Mouse (Mus musculus): Measurements from ENCODE around the gene Grm8. TPM values are rescaled to one million over a fixed set of nuclear protein-coding genes. Genes with fewer than 3 reads are reported as not detected.

The Grm8 gene
- total and polyA plus RNA-seq, 2 experiments, result under 0.01 TPM; not detected in 1

DNA sequence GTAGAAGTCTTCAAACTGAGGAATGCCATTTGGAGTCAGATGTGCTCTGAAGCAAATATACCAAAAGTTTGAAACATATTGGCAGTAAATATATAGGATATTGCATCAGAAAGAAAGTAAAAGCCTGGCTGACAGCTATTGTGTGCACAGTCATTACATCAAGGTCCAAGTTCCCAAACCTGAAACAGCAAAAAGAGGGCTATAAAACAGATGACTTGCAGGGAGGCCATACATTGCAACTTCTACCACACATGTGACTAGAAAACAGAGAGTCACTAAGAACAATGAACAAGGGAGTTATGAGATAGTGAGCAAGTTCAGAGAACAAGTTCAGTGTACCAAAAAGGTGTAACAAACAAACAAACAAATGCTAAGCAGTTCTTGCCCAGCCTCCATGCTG is 328.2 kb downstream of the Grm8 start:
- H3K4me3 ChIP-seq (ENCODE audit: insufficient read depth, low read depth, low read length), result no peak overlapping the region
- H3K9ac ChIP-seq (ENCODE audit: low read depth, low read length), result no peak overlapping the region
- H3K4me1 ChIP-seq (ENCODE audit: control insufficient read depth, insufficient read depth, low read length), result peaks cover 1% of the 10 kb centered on the region; the same call in 1 of the 2 replicates
- no peak for DNase-seq (ENCODE audit: extremely low read depth, low read depth, low spot score)
- TF ChIP-seq CTCF (IDR thresholded peaks at IDR 0.05; ENCODE audit: low read depth, low read length), result no peak
- no peak for TF ChIP-seq POLR2A (IDR thresholded peaks at IDR 0.05; ENCODE audit: extremely low read depth, insufficient read depth, low read length)
- no peaks in the 10 kb centered on the region for H3K79me2 ChIP-seq (ENCODE audit: control insufficient read depth, insufficient read depth, low read length)
- H3K36me3 ChIP-seq (ENCODE audit: control insufficient read depth, insufficient read depth, low read length), result no peaks in the 10 kb centered on the region
- no peaks in the 10 kb centered on the region for H3K27me3 ChIP-seq (ENCODE audit: control insufficient read depth, insufficient read depth, low read length)
- H3K27ac ChIP-seq (replicated peaks; ENCODE audit: insufficient read depth, low read depth, low read length), result no peak overlapping the region

GRCm38 (mm10) chr6:27800881-27801572 is 334.0 kb downstream of the Grm8 start:
- peak overlapping the region; percentile 76 for H3K27ac ChIP-seq (replicated peaks; ENCODE audit: insufficient read depth, low read depth, low read length)
- no peak for TF ChIP-seq CTCF (IDR thresholded peaks at IDR 0.05; ENCODE audit: low read depth, low read length)
- no peak for TF ChIP-seq POLR2A (IDR thresholded peaks at IDR 0.05; ENCODE audit: extremely low read depth, insufficient read depth, low read length)
- no peaks in the 10 kb centered on the region for H3K27me3 ChIP-seq (ENCODE audit: control insufficient read depth, insufficient read depth, low read length)
- no peak overlapping the region for H3K4me3 ChIP-seq (ENCODE audit: insufficient read depth, low read depth, low read length)
- 38% methylated on average over 6 of the region's 6 CpGs for WGBS
- H3K9ac ChIP-seq (ENCODE audit: low read depth, low read length), result no peak overlapping the region
- no peaks in the 10 kb centered on the region for H3K79me2 ChIP-seq (ENCODE audit: control insufficient read depth, insufficient read depth, low read length)
- peak; percentile 91 for DNase-seq (ENCODE audit: extremely low read depth, low read depth, low spot score)
- peaks cover 17% of the 10 kb centered on the region; the same call in 1 of the 2 replicates for H3K4me1 ChIP-seq (ENCODE audit: control insufficient read depth, insufficient read depth, low read length)
- no peaks in the 10 kb centered on the region for H3K36me3 ChIP-seq (ENCODE audit: control insufficient read depth, insufficient read depth, low read length)

DNA sequence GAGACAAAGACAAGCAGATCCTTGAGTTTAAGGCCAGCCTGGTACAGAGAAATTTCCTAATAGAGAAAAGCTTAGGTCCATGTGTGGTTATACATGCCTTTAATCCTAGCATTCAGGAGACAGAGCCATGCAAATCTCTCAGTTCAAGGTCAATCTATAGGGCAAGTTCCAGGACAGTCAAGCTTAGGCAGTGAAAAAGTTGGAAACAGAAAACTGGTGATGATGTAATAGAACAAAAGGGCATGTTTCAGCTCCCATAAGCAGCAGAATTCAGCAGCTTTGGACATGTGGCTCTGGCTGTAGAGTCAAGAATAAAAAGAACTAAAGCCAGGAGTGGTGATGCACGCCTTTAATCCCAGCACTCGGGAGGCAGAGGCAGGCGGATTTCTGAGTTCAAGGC is 336.2 kb downstream of the Grm8 start:
- Histone ChIP-seq H3K27ac (replicated peaks; ENCODE audit: insufficient read depth, low read depth, low read length) (0 out of 2 replicates have a peak overlapping the region, but pooled peaks have one; percentile 12), H3K4me1 (ENCODE audit: control insufficient read depth, insufficient read depth, low read length) (peaks cover 17% of the 10 kb centered on the region; the same call in 1 of the 2 replicates), H3K4me3 (ENCODE audit: insufficient read depth, low read depth, low read length) (no peak overlapping the region), H3K27me3 (ENCODE audit: control insufficient read depth, insufficient read depth, low read length) (no peaks in the 10 kb centered on the region), H3K36me3 (ENCODE audit: control insufficient read depth, insufficient read depth, low read length) (no peaks in the 10 kb centered on the region), H3K9ac (ENCODE audit: low read depth, low read length) (no peak overlapping the region), H3K79me2 (ENCODE audit: control insufficient read depth, insufficient read depth, low read length) (no peaks in the 10 kb centered on the region)
- peak; percentile 93 for DNase-seq (ENCODE audit: extremely low read depth, low read depth, low spot score)
- TF ChIP-seq POLR2A (IDR thresholded peaks at IDR 0.05; ENCODE audit: extremely low read depth, insufficient read depth, low read length) (no peak), CTCF (IDR thresholded peaks at IDR 0.05; ENCODE audit: low read depth, low read length) (no peak)
- WGBS, result 31% methylated on average over 3 of the region's 3 CpGs

DNA sequence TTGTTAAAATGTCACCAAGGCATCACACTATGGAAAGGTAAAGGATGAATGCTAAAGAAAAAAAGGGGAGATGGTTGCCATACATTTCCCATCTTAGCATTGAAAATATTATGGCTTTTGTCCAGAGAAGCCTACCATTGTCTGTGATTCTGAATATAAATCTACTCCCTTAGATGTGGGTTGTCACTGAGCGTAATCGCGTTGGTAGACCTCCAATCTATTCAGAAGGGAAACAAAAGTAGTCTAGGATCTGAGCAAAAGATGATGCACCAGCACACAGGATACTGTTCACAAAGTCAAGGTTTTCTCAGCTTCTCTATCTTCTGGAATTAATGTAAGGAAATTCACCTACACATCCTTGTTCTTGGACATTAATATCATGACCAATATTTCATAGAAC is 345.4 kb downstream of the Grm8 start:
- Histone ChIP-seq H3K79me2 (ENCODE audit: control insufficient read depth, insufficient read depth, low read length) (no peaks in the 10 kb centered on the region), H3K9ac (ENCODE audit: low read depth, low read length) (no peak overlapping the region), H3K36me3 (ENCODE audit: control insufficient read depth, insufficient read depth, low read length) (no peaks in the 10 kb centered on the region), H3K4me3 (ENCODE audit: insufficient read depth, low read depth, low read length) (no peak overlapping the region), H3K27me3 (ENCODE audit: control insufficient read depth, insufficient read depth, low read length) (no peaks in the 10 kb centered on the region), H3K4me1 (ENCODE audit: control insufficient read depth, insufficient read depth, low read length) (no peaks in the 10 kb centered on the region), H3K27ac (replicated peaks; ENCODE audit: insufficient read depth, low read depth, low read length) (no peak overlapping the region)
- 90% methylated on average over 3 of the region's 3 CpGs for WGBS
- no peak for DNase-seq (ENCODE audit: extremely low read depth, low read depth, low spot score)
- no peak for TF ChIP-seq POLR2A (IDR thresholded peaks at IDR 0.05; ENCODE audit: extremely low read depth, insufficient read depth, low read length)
- no peak for TF ChIP-seq CTCF (IDR thresholded peaks at IDR 0.05; ENCODE audit: low read depth, low read length)

DNA sequence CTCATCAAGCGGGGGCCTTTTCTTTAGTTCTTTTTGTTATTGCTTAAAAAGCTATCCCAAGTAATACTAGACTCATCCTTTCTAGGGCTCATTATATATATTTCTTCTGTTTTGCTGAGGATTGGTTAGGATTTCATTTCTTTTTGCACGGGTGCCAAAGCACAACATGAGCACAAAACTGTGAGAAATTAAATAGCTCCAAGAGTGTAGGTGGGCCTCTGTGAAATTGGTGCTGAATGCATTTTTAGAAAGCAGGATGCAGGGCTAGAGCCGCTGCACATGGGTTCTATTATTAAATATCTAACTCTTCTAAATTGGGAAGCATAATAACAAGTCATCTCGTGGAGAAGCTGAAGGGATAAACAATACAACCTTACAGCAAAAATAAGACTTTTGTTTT is 345.8 kb downstream of the Grm8 start:
- Histone ChIP-seq H3K27me3 (ENCODE audit: control insufficient read depth, insufficient read depth, low read length) (no peaks in the 10 kb centered on the region), H3K36me3 (ENCODE audit: control insufficient read depth, insufficient read depth, low read length) (no peaks in the 10 kb centered on the region), H3K4me3 (ENCODE audit: insufficient read depth, low read depth, low read length) (no peak overlapping the region), H3K27ac (replicated peaks; ENCODE audit: insufficient read depth, low read depth, low read length) (no peak overlapping the region), H3K79me2 (ENCODE audit: control insufficient read depth, insufficient read depth, low read length) (no peaks in the 10 kb centered on the region), H3K4me1 (ENCODE audit: control insufficient read depth, insufficient read depth, low read length) (no peaks in the 10 kb centered on the region), H3K9ac (ENCODE audit: low read depth, low read length) (no peak overlapping the region)
- TF ChIP-seq CTCF (IDR thresholded peaks at IDR 0.05; ENCODE audit: low read depth, low read length) (no peak), POLR2A (IDR thresholded peaks at IDR 0.05; ENCODE audit: extremely low read depth, insufficient read depth, low read length) (no peak)
- DNase-seq (ENCODE audit: extremely low read depth, low read depth, low spot score), result no peak
- WGBS, result 87% methylated on average over 4 of the region's 4 CpGs

DNA sequence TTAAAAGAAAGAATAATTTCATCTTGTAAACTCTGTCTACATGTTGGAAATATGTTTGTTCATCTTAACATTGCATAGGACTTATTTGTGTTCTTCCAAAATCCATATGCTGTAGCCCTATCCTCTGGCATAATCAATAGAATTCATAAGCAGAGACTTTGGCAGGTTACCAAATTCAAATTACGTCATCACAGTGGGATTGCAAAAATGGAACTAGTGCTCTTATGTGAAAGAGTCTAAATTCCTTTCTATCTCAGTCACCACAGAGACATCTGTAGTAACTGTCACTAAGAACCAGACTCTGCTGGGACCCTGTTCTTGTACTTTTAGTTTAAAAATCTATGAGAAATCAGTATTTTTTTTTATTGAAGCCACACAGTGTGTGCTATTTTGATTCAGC is 352.7 kb downstream of the Grm8 start:
- Histone ChIP-seq H3K36me3 (ENCODE audit: control insufficient read depth, insufficient read depth, low read length) (no peaks in the 10 kb centered on the region), H3K79me2 (ENCODE audit: control insufficient read depth, insufficient read depth, low read length) (no peaks in the 10 kb centered on the region), H3K4me3 (ENCODE audit: insufficient read depth, low read depth, low read length) (no peak overlapping the region), H3K9ac (ENCODE audit: low read depth, low read length) (no peak overlapping the region), H3K27ac (replicated peaks; ENCODE audit: insufficient read depth, low read depth, low read length) (no peak overlapping the region), H3K27me3 (ENCODE audit: control insufficient read depth, insufficient read depth, low read length) (no peaks in the 10 kb centered on the region), H3K4me1 (ENCODE audit: control insufficient read depth, insufficient read depth, low read length) (no peaks in the 10 kb centered on the region)
- WGBS, result 15% methylated on average over 1 of the region's 1 CpGs
- TF ChIP-seq POLR2A (IDR thresholded peaks at IDR 0.05; ENCODE audit: extremely low read depth, insufficient read depth, low read length), result no peak
- no peak for TF ChIP-seq CTCF (IDR thresholded peaks at IDR 0.05; ENCODE audit: low read depth, low read length)
- DNase-seq (ENCODE audit: extremely low read depth, low read depth, low spot score), result peak; percentile 53

Data from liver, adult 2 months (tissue).